Mouse (Mus musculus) embryo, embryonic 11 days (tissue): ENCODE results near the gene Mras.

Experiments
- DNase-seq: peaks from one replicate; pipeline ENCODE4 v3.0.0-alpha.2; 2015

Gene Mras

DNA sequence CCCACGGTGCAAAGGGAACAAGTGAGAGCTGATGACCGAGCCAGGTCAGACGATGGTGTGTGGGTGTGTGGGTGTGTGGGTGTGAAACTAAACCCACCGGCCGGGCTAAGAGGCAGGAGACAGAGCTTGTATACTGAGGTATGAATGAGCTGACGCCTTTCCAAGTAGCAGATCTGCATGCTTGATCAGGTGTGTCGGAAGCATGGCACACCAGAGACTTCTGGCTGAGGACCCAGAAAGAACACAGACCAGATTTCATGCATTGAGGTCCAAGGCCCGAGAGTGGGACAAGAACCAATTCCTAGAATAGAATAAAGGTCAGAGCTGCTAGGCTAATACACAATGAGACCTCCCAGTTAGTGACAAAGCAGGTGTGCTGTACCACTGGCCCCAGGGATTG lies 1.9 kb upstream of the Mras start:
- no peak for DNase-seq

DNA sequence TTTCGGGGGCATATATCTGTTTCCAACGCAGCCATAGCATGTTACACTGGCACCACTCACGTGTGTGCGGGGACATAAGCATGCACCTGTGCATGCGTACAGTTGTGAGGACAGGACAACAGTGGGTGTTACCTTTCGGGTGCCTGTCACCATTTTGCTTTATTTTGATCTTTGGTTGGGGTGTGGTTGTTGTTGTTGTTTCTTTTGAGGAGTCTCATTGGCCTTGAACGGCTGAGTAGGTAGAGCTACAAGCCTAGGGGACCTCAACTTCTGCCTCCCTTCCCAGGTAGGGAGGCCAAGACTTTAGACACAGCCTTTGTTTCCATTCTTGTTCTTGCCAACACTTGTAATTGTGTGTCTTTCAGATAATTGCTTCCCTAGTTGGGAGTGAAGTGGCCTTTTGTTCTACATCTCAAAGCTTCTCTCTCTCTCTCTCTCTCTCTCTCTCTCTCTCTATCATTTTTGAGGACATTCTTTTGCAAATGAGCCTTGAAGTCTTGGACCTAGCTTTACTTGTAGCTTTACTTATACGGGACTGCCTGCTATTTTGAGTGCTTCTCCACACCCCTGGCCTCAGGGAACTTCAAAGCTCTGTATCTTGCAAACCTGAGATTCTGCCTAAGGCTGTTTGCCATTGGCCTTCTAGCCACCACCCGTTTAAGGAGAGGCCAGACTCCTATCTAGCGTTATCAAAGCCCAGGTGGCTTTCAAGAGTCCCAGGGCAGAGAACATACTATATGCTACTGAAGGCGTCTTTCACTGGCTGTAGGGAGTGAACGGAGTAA lies 792 bp upstream of the Mras start:
- no peak for DNase-seq

DNA sequence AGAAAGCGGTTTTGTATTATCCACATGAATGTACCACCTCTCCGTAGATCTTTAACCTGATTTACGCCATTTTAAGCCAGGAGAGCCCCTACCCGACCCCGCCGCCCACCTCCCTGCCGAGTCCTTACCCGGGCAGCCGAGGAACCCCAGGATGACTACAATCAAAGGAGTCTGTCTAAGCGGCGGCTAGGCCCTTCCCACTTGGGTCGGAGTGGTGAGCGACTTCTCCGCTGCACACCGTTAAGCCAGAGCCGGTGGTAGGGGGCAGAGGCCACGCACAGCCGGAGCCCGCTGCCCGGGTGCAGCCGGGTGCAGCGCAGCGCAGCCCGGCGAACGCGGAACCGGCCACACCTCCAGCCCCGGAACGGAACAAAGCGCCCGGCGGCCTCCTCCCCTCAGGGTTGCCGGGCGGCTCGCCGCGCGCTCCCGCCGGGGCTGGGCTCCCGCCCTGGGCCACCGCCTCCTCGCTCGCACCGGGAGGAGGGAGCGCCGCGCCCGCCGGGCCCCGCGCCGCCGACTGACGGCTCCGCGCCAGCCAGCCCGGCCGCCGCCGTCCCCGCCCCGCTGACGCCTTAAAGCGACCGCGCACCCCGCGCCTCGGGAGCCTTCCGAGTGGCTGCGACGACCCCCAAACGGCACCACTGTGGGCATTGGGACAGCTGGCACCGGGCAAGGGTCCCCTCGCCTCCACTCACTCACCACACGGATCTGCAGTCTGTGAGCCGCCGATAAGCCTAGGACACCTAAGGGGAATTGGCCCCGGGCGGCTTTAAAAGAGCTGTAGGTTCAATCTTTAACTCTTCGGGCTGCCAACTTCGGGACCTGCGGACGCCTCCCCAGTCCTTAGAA lies 775 bp downstream of the Mras start:
- peak; percentile 83 for DNase-seq

DNA sequence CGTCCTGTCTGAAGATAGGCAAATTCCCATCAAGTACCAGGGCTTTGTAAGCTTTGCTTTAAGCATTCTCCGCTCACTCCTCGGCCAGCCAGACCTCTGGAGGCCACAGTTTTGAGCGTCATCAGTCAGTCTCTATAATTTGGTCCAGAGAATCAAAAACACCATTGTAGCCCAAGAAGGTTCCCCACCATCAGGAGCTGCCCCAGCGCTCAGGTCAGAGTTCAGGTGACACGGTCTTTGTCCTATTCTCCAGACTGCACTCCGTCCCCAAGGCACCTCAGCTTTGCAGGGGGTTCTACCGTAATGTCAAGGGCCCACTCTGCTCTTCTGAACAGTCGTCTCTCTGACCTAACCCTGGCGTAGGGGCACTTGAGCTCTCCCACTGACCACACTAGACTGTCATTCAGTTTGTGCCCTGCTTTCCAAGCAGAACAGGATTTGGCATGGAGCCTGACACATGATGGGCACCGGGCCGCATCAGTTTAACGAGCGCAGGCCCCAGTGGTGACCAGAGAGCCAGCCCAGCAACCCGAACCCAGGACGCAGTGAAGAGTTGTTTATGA lies 1.5 kb downstream of the Mras start:
- DNase-seq: peak; percentile 49

DNA sequence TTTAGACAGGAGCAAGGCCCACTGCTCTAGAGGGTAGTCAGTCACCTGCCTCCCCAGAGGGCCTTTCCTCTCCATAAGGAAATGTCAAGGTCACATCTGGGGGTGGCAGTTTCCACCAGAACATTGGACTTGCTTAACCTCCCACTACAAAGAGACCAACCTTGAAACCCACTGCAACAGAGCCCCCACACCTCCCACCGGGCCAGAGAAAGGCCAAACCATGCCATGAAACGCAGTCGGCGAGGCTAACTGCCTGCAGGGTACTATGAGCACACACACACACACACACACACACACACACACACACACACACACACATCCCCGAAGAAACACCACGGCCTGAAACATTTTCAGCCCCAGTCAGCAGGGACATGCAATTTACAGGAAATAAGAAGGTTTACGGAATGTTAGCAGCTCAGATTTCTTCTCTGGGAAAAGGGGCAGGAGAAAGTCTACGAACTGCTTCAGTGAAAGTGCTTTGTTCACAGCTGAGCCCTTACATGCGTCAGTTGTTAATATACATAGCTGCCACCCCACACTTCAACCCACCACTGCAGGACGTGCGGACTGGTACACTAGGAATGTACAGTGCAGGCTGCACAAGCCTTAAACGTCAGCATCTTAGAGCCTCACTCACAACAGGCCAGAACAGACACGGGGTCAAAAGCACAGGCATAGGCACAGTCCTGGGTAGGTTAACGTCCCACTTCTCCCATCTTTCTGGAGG lies 2.1 kb downstream of the Mras start:
- peak; percentile 42 for DNase-seq

DNA sequence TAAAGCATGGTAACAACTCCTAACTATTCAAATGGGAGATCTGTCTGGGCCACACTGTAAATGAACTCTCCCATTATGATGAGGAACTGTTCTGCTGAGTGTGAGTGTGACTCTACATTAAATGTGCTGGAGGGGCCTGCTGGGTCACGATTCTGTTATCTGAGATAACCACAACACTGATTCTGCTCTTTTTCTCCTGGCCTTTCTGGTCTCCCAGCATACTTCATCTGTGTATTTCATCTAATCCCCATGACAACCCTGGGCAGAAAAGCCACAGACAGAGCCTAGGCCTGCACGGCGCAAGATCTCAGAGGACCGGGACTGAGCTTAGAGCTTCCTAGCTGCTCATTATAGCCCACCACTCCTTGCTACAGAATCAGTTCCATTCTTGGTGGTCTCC lies 4.7 kb downstream of the Mras start:
- DNase-seq: no peak

DNA sequence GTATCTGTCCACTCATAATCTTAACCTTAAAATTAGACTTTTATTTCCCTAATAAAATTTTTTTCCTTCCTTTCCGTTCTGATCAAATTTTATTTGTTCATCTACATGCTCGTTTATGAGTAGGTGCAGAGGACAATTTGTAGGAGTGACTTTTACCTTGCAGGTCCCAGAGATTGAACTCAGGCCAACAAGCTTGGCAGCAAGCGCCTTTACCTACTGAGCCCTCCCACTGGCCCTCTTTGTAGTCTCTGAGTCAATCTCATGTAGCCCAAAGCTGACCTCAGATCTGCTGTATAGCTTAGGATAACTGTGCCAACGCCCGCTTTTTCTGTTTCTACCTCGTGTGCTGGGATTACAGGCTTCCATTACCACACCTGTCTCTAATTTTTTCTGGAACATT lies 5.2 kb downstream of the Mras start:
- DNase-seq: no peak

DNA sequence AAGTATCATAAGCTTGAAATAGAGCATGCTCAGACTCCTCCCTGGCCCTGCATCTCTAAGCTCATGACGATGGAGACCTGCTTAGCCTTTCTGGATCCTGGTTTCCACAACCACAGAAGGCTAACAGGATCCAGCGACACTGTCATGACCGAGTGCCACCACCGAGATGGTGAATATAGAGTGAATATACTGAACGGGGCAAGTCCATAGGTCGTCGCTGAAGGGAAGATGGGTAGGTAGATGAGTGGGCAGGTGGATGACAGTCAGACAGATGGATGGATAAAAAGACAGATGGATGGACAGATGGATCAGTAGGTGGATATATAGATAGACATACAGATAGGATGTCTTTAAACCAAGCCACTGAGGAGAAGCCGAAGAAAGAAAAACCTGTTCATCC lies 5.8 kb downstream of the Mras start:
- DNase-seq: no peak

DNA sequence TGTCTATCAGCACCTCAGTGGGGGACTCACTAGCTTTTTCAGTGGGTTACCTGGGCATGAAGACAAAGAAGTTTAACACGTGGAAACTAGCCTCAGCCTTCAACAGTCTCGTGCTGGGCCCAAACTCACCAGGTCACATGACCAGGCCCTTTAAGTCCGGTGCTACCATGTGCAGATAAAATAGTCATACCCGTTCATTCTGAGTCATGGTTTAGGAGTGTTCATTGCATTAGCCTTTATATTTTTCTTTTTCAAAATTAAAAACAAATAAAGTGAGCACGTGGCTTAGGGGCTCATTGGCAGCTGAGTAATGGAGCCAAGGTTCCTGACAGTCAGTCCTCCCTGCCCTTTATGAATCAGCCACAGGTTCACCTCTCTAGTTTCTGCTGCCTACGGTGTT lies 6.4 kb downstream of the Mras start:
- no peak for DNase-seq

DNA sequence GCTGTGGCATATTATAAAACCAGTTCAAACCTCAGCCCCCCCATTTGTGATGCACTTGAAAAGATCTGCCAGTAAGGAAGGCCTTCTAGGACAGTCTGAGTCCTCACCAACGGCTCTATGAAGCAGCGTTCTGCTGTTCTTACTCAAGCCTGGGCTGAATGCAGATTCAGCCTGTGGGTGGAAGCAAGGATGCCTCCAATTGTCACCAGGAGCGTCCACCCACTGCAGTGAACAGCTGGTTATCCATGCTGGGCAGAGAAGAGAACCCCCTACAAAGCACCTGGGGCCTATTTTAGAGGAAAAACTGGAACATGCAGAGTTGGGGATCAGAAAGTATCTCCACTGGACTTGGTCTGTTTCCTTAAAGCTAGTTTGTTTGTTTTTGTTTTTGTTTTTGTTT lies 7.3 kb downstream of the Mras start:
- no peak for DNase-seq

DNA sequence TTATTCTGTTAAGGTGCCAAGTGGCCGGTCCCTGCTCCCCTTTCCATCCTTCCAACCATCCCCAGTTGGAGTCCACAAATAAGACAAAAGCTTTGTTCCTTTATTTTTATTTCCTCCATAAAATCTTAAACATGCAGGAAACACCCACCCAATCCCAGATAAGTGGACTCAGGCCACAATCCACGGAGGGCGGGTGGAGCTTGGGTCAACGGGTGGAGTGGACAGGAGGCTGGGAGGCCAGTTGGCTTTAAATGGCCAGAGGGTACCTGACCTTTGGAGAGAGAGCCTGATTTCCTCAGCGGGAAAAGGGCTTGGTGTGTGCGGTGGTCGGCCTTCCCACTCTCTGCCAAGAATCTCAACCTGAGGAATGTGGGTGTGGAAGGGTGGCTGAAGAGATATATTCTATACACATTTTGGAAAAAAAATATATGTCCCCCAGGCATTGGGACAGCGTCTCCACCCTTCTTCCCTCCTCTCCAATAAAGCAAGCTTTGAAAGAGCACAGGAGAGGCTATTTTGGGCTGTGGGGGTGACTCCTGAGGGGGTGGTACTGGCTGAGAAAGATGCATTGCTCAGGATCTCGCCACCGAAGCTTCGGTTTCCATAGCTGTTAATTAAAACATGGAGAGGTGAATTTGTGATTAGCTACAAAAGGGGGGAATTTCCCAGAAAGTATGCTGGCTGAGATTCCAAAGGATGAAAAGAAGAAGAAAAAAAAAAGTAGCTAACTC lies 8.4 kb downstream of the Mras start:
- no peak for DNase-seq

DNA sequence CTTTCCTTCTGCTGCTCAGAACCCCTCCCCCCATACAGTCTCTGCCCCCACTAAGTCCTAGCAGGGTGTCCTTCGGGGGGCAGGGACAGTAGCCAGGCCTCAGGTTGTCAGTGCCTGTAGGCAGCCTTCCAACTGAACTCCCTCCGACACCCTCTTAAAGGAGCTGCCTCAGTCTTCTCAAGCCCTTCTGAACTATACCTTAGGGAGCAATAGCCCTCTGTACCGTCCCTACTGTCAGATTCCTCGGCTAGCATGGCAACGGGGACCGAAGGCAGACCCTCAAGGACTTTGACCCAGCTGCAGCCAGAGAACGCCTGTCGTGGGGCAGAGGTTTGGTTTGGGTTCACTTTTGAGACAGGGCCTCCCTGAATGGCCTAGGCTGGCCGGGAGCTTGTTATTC lies 11.9 kb downstream of the Mras start:
- DNase-seq: no peak

DNA sequence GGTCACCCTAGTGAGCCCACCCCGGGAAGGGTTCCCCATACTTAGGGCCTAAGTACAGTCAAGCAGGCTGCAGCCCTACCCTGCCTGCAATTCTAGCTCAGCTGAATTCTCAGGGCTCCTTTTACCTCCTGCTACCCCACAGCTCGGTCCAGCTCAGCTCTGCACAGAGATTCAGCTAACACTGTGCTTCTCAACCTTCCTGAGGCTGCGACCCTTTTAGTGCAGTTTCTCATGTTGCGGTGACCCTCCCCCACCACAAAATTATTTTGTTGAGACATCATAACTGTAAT lies 12.7 kb downstream of the Mras start:
- DNase-seq: no peak

DNA sequence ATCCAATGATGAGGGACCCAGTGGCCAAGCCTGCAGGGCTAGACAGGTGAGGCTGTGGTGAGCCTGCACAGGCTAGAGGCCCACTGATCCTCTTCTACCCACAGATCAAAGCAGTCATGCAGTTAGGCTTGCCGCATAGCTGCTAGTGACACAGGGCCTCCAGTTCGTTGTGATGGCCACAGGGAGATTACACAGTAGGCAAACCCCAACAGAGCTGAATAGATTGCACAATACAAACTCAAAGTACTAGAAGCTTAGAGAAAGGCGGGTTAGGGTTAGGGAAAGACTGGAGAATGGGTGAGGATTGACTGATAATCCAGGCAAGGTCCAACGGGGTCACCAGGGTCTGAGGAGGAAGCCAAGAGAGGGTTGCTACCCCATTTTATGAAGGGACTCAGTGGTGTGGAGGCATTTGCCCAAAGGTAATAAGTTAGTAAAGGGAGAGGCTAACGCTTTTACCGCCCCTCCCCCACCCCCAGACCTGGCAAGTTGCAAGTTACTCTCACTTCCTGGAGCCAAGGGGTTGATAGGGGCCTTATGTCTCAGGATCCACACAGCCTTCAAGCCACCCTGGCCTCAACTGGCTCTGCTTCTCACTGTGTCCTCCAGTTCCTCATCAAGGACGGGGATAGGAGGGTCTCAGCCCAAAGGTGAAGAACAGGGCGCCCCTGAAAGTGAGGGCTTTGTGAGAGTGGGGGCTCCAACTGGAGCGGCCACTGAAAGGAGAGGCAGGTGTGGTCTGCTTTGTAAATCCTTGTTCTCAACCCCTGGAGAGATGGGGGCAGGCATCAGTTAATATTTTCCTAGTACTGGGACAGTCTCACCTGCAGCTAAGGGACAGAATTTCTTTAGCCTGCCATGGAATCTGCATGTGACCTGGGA lies 13.2 kb downstream of the Mras start:
- no peak for DNase-seq

DNA sequence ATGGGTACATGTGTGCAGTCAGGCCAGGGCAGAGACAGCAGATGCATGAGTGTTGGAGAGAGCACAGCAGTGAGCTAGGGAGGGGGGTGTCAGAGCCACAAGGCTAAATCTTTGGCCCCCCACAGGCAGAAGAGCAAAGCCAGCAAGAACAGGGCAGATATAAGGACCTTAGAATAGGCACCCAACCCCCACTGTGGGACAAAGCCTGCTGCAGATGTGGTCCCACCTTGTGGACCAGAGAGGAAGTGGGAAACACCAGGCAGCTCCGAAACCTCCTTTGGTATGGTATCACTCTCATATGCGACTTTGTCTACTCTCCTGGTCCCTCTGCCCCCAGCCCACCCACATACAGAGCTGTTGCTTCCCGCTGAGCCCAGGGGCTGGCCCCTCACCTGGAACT lies 15.3 kb downstream of the Mras start:
- DNase-seq: no peak

DNA sequence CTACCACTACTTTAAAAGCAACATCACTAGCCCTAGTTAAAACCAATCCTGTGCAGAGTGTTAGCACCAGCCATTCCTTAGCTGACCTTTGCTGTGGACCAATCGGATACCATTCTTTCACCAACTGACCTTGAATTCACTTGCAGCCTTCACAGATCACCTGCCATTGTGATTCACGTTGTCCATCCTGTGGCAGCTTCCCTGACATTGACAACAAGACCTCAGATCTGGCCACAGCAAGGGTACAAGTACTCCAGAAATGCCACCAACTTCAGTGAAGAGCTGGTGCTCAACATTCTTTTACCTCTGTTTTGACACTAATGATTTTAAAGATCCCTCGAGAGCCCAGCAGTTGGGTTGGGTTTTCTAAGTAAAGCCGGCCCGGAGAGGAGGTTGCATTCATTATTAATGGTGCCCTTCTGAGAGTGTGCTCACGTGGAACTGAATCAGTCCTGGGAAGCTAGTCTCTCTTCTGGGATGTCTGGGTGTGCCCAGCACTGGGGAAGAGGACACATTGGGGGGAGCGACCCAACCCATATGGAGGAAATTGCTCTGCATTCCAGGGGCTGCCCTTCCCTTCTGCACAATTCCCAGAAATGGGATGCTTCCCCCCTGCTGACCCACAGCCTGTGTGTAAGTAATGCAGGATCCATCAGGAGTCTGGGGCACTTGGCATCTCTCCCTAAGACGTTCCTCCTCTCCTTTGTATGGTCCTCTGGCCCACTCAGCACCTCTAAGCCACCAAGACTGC lies 17.1 kb downstream of the Mras start:
- no peak for DNase-seq

DNA sequence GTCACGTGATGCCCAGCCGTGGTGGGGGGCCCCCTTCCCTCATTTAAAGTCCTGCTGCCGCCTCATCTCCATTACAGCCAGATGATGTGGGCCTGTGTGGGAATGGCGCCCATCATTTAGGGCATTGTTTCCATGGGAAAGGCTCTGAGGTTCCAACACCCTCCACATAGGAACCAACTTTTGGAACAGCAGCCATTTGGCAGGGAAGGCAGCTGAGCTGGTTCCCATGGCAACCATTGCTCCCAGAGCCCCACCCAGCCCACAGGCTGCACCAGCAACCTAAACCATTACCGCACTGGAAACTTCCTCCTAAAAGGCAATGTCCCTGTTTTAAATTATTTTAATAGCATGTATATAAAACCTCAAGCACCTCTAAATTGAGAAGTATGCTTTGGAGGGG lies 18.8 kb downstream of the Mras start:
- no peak for DNase-seq

DNA sequence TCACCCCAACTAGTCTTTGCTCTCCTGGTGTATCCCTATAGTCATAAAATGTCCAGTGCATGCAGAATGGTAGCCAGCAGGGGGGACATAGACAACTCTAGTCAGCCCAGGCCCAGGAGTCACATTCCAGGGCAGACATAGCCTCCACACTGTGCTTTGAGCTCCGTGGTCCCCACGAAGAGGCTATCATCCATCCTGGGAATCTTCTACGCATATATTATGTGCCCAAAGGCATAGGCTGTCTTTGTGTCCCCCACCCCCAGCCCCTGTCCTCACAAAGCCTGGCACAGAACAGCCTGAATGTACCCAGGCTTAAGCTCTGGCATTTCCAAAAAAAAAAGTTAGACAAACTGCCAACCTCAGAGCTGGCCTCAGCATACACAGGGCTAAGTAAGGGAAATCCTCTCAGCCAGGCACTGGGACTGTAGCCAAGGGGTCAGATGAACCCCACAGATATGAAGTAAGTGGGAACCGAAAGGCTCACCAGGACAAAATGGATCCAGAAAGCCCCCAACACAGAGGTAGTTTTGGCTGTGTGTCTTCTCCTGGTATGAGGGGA lies 19.8 kb downstream of the Mras start:
- no peak for DNase-seq

DNA sequence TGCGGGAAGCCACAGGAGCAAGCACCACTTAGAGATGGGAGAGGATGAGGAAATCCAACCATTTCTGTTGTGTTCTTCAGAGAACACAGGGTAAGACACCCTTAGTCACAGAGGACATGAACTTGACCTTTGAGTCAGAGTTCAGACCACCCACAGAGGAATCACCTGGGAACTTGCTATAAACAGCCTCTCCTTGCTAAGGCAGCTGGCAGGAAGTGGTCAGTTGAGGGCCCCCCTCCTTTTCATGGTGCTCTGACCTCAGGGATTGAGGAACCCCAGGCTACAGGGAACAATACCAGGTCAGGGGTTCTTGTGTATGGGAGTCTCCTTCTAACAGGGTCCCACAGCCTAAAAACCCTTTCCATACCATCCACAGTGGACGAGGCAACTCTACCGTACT lies 20.4 kb downstream of the Mras start:
- DNase-seq: no peak

DNA sequence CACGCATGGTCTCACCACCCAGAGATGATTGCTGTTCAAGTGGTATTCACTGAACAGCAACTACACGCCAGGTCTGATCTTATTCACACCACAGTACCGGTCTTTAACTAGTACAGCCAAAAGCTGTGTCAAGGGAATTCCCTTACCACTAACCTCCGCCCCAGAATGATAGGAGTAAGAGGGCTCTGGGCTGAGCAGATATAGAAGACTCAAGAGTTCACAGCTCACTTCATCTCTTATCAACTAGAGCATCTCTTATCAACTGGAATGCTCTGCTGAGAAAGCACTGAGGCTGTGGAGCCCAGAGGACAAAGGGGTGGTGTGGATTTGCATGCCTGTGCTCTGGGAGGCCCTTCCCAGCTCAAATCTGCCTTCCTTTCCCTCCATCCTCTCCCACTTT lies 25.4 kb downstream of the Mras start:
- no peak for DNase-seq

DNA sequence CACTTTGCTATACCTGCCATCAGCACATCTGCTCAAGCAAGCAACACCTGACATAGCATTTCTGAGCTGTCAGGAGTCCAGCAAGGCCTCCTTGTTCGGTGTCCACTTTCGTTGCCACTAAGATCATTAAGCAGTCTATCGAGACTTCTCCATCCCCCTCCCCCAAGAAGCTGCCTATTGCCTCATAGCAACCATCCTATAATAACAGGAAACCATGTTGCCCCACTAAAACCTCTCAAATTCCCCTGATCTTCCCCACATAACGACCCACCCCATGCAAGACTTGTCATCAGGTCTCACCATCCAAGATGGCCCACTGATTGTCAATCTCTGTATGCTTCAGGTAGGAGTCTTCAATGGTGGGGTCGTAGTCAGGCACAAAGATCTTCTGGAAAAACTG lies 26.1 kb downstream of the Mras start:
- no peak for DNase-seq
